Mouse (Mus musculus): Measurements from ENCODE around the gene Aasdh. TPM values are rescaled to one million over a fixed set of nuclear protein-coding genes. Genes with fewer than 3 reads are reported as not detected.

Aasdh gene
- total and polyA plus RNA-seq, 2 experiments from 2014 or later: 13.3 to 18.8 TPM

DNA sequence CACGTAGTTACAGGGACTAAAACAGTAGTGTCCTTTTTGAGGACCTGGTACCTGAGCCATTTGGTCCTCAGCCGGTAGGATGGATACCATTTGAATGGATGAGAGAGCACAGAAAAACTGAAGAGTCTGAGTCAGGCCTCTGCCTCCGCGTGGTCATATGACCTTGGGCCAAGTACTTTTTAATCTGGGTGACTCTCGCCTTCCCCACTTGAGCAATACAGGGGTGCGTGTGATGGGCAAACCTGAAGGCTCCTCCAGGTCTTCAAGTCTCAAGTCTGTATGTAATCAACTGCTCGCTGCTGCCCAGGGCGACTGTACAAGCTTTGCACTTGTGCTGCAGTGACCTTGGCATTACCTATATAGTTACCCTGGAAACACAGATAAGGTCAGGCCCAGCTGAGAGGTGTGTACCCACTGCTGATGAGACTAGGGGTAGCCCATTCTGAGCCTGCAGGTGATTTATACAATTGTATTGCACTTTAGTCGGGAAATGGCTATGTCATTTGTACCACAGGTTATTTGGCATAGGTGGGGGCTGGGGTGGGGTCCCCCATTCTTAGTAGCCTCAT is 61.4 kb downstream of the Aasdh start:
- Histone ChIP-seq H3K27ac (ENCODE audit: low read depth, low read length) (no peak overlapping the region), H3K9ac (no peak overlapping the region), H3K4me1 (ENCODE audit: insufficient read depth) (no peaks in the 10 kb centered on the region), H3K4me2 (ENCODE audit: low read depth) (no peak overlapping the region), H3K4me3 (ENCODE audit: low read depth, low read length) (no peak overlapping the region), H3K36me3 (ENCODE audit: insufficient read depth) (peaks cover 3% of the 10 kb centered on the region; the same call in 1 of the 2 replicates), H3K9me3 (ENCODE audit: low read length) (no peaks in the 10 kb centered on the region), H3K27me3 (ENCODE audit: insufficient read depth, low read length) (no peaks in the 10 kb centered on the region)
- DNase-seq: no peak
- ATAC-seq: 0 out of 2 replicates have a peak, but pooled peaks have one; percentile 12
- no peak for TF ChIP-seq CTCF (IDR thresholded peaks at IDR 0.05; ENCODE audit: low read depth)
- 82% methylated on average over 9 of the region's 9 CpGs for WGBS

DNA sequence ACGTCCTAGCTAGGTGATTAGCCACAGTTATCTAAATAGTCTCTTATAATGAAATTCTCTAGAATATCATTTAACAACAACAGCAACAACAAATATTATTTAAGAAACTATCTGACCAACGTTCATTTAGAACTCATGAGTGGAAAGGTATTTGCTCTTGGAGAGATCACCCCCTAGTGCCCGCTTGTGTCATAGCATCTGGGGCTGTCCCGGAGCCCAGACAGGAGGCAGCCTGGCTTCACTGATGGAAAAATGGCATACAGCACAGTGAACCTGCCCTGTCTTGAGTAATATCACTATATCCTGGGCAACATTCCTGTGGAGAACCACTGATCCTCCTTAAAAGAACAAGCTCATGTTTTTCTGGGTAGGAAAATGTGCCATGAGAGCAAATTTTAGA is 61.9 kb downstream of the Aasdh start:
- no peaks in the 10 kb centered on the region for H3K4me1 ChIP-seq (ENCODE audit: insufficient read depth)
- H3K27ac ChIP-seq (ENCODE audit: low read depth, low read length): no peak overlapping the region
- no peak overlapping the region for H3K9ac ChIP-seq
- TF ChIP-seq CTCF (IDR thresholded peaks at IDR 0.05; ENCODE audit: low read depth): peak; percentile 79
- peak; percentile 65; the same call in 1 of the 2 replicates for ATAC-seq
- no peak overlapping the region for H3K4me3 ChIP-seq (ENCODE audit: low read depth, low read length)
- no peaks in the 10 kb centered on the region for H3K36me3 ChIP-seq (ENCODE audit: insufficient read depth)
- H3K4me2 ChIP-seq (ENCODE audit: low read depth): no peak overlapping the region
- H3K9me3 ChIP-seq (ENCODE audit: low read length): no peaks in the 10 kb centered on the region
- H3K27me3 ChIP-seq (ENCODE audit: insufficient read depth, low read length): no peaks in the 10 kb centered on the region
- DNase-seq: peak; percentile 72
- WGBS: 9% methylated on average over 4 of the region's 4 CpGs

- Histone ChIP-seq H3K9me3 (ENCODE audit: low read length) (no peaks in the 10 kb centered on the region), H3K36me3 (ENCODE audit: insufficient read depth) (no peaks in the 10 kb centered on the region), H3K4me1 (ENCODE audit: insufficient read depth) (no peaks in the 10 kb centered on the region), H3K4me2 (ENCODE audit: low read depth) (no peak overlapping the region), H3K4me3 (ENCODE audit: low read depth, low read length) (no peak overlapping the region), H3K27me3 (ENCODE audit: insufficient read depth, low read length) (no peaks in the 10 kb centered on the region), H3K9ac (no peak overlapping the region), H3K27ac (ENCODE audit: low read depth, low read length) (no peak overlapping the region)
- DNase-seq (no peak), ATAC-seq (no peak)
- TF ChIP-seq CTCF (IDR thresholded peaks at IDR 0.05; ENCODE audit: low read depth): no peak
- 81% methylated on average over 2 of the region's 2 CpGs for WGBS
These were observed 63.5 kb downstream of the Aasdh start for GRCm38 (mm10) chr5:76841859-76842258.

GRCm38 (mm10) chr5:76839786-76840185 is 65.5 kb downstream of the Aasdh start:
- 87% methylated on average over 6 of the region's 6 CpGs for WGBS
- no peak for ATAC-seq
- Histone ChIP-seq H3K27me3 (ENCODE audit: insufficient read depth, low read length) (no peaks in the 10 kb centered on the region), H3K4me2 (ENCODE audit: low read depth) (no peak overlapping the region), H3K4me3 (ENCODE audit: low read depth, low read length) (no peak overlapping the region), H3K27ac (ENCODE audit: low read depth, low read length) (no peak overlapping the region), H3K36me3 (ENCODE audit: insufficient read depth) (no peaks in the 10 kb centered on the region), H3K9ac (no peak overlapping the region), H3K4me1 (ENCODE audit: insufficient read depth) (no peaks in the 10 kb centered on the region), H3K9me3 (ENCODE audit: low read length) (no peaks in the 10 kb centered on the region)
- no peak for DNase-seq
- no peak for TF ChIP-seq CTCF (IDR thresholded peaks at IDR 0.05; ENCODE audit: low read depth)

DNA sequence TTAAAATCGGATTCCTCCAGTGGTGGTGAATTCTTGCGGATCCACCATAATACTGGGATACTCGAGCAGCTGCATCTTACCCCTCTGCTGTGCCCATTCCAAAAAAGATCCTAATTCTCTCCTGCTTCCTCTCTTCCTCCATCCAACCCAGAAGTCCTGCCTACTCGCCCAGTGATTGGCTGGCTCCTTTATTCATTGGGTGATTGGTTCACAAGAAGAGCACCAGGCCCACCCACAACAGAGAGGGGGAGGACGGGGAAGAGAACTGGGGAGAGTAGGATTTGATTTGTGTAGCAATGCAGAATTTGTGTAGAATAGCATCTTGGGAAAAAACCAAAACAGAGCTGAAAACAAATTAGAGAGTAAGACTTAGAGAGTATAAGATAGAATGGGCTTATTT is 68.3 kb downstream of the Aasdh start:
- no peak overlapping the region for H3K27ac ChIP-seq (ENCODE audit: low read depth, low read length)
- 55% methylated on average over 5 of the region's 5 CpGs for WGBS
- H3K4me1 ChIP-seq (ENCODE audit: insufficient read depth): no peaks in the 10 kb centered on the region
- H3K9me3 ChIP-seq (ENCODE audit: low read length): no peaks in the 10 kb centered on the region
- TF ChIP-seq CTCF (IDR thresholded peaks at IDR 0.05; ENCODE audit: low read depth): no peak
- DNase-seq: no peak
- no peak overlapping the region for H3K4me3 ChIP-seq (ENCODE audit: low read depth, low read length)
- no peaks in the 10 kb centered on the region for H3K27me3 ChIP-seq (ENCODE audit: insufficient read depth, low read length)
- no peak overlapping the region for H3K4me2 ChIP-seq (ENCODE audit: low read depth)
- no peaks in the 10 kb centered on the region for H3K36me3 ChIP-seq (ENCODE audit: insufficient read depth)
- no peak overlapping the region for H3K9ac ChIP-seq
- ATAC-seq: peak; percentile 75; the same call in 1 of the 2 replicates

DNA sequence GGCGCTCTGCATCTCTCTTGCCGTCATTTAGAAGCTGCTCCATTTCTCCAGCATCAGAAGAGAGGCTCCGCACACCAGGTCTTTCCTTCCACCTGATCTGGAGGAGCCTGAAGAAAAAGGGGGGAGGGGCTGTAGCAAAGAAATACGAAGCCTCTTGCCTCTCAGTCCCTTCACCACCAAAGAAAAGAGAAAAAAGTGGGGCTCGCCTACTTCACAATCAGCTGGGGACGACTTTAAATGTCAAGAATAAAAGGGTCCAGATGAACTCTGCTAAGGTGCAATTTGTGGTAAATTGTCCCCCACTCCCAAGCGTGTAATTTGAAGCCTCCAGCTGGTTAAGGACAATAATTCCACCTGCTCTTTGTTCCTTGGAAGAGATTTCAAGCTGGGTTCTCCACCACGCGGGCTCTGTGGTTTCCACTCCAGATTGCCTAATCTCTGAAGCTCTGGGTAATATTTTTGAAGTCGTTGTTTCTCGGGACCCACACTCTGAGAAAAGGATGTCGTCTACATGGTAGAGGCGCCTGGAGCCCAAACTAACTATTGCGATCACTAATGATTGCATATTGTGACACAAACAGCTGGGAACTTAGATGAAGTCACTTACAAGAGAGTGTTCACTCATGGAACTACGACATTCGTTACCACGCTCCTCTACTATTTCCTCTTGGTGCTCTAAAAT is 72.6 kb downstream of the Aasdh start:
- H3K9ac ChIP-seq: no peak overlapping the region
- TF ChIP-seq CTCF (IDR thresholded peaks at IDR 0.05; ENCODE audit: low read depth): no peak
- 59% methylated on average over 17 of the region's 17 CpGs for WGBS
- no peak for DNase-seq
- no peak overlapping the region for H3K4me2 ChIP-seq (ENCODE audit: low read depth)
- no peaks in the 10 kb centered on the region for H3K36me3 ChIP-seq (ENCODE audit: insufficient read depth)
- H3K9me3 ChIP-seq (ENCODE audit: low read length): no peaks in the 10 kb centered on the region
- ATAC-seq: no peak
- H3K27me3 ChIP-seq (ENCODE audit: insufficient read depth, low read length): no peaks in the 10 kb centered on the region
- no peak overlapping the region for H3K27ac ChIP-seq (ENCODE audit: low read depth, low read length)
- H3K4me3 ChIP-seq (ENCODE audit: low read depth, low read length): no peak overlapping the region
- H3K4me1 ChIP-seq (ENCODE audit: insufficient read depth): peaks cover 3% of the 10 kb centered on the region; the same call in 1 of the 2 replicates

DNA sequence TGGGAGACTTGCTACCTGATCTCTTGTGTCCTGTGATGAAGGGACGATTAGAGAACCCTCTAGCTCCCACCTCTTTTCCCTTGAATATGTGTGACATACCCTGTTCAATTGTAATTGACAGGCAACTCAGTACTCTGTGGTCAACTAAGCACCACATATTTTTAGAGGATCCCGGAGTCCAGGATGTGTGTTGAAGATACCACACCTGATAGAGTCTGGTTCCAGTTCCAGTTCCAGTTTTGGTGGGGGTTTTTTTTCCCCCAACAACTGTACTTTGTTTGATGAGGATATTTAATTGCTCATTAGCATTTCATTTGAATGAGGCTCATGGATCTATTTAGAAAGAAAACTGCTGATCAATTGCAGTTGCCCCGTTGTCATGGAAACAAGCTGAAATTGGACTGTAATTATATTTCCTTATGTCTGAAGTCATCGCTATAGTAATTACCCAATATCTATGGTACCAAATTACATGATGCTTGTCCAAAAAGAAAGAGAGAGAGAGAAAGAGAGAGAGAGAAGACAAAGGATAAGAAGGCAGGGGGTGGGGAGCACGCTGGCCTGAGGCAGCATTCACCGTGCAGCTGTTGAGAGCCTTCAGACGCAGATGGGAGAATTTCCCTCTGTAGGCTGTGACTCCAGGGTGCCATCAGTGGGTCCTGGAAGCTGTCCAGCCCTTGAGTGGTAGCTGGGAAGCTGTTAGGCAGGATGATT is 76.6 kb downstream of the Aasdh start:
- TF ChIP-seq CTCF (IDR thresholded peaks at IDR 0.05; ENCODE audit: low read depth): no peak
- Histone ChIP-seq H3K4me2 (ENCODE audit: low read depth) (no peak overlapping the region), H3K4me3 (ENCODE audit: low read depth, low read length) (no peak overlapping the region), H3K36me3 (ENCODE audit: insufficient read depth) (peaks cover 5% of the 10 kb centered on the region; the same call in 1 of the 2 replicates), H3K27me3 (ENCODE audit: insufficient read depth, low read length) (no peaks in the 10 kb centered on the region), H3K4me1 (ENCODE audit: insufficient read depth) (peaks cover 3% of the 10 kb centered on the region; the same call in 1 of the 2 replicates), H3K9ac (no peak overlapping the region), H3K9me3 (ENCODE audit: low read length) (no peaks in the 10 kb centered on the region), H3K27ac (ENCODE audit: low read depth, low read length) (peak overlapping the region; percentile 80)
- 16% methylated on average over 7 of the region's 7 CpGs for WGBS
- DNase-seq (peak; percentile 78), ATAC-seq (peak; percentile 87)

Other genes starting within 250 kb of the Aasdh start
- 86.2 and 87.4 TPM in 2 replicates for gene C530008M17Rik, start 249.0 kb downstream of the Aasdh start, total RNA-seq (2014; rRNA removed)
- 47.6 and 63.6 TPM in 2 replicates for gene C530008M17Rik, start 249.0 kb downstream of the Aasdh start, polyA plus RNA-seq (2015; fragmentation: Nextera tagmentation; extraction: Ambion mirVana)
- 142 and 150 TPM in 2 replicates for gene Paics, start 45.8 kb upstream of the Aasdh start, total RNA-seq (2014; rRNA removed)
- 147 and 152 TPM in 2 replicates for gene Paics, start 45.8 kb upstream of the Aasdh start, polyA plus RNA-seq (2015; fragmentation: Nextera tagmentation; extraction: Ambion mirVana)
- gene Ppat, start 46.1 kb upstream of the Aasdh start, total RNA-seq (2014; rRNA removed): 15.3 and 16.1 TPM in 2 replicates
- gene Ppat, start 46.1 kb upstream of the Aasdh start, polyA plus RNA-seq (2015; fragmentation: Nextera tagmentation; extraction: Ambion mirVana): 10.5 and 11.2 TPM in 2 replicates
- 79.6 and 92.1 TPM in 2 replicates for gene Srp72, start 69.2 kb upstream of the Aasdh start, total RNA-seq (2014; rRNA removed)
- 71.1 and 79.7 TPM in 2 replicates for gene Srp72, start 69.2 kb upstream of the Aasdh start, polyA plus RNA-seq (2015; fragmentation: Nextera tagmentation; extraction: Ambion mirVana)
- not detected in 2 replicates for gene Arl9, start 98.5 kb upstream of the Aasdh start, total RNA-seq (2014; rRNA removed)
- not detected in 2 replicates for gene Arl9, start 98.5 kb upstream of the Aasdh start, polyA plus RNA-seq (2015; fragmentation: Nextera tagmentation; extraction: Ambion mirVana)
- gene Thegl, start 110.5 kb upstream of the Aasdh start, total RNA-seq (2014; rRNA removed): 0.77 and 0.86 TPM in 2 replicates
- 1.5 and 1.6 TPM in 2 replicates for gene Thegl, start 110.5 kb upstream of the Aasdh start, polyA plus RNA-seq (2015; fragmentation: Nextera tagmentation; extraction: Ambion mirVana)
- gene Hopx, start 209.6 kb upstream of the Aasdh start, total RNA-seq (2014; rRNA removed): 26.1 and 28.1 TPM in 2 replicates
- 2.7 and 2.8 TPM in 2 replicates for gene Hopx, start 209.6 kb upstream of the Aasdh start, polyA plus RNA-seq (2015; fragmentation: Nextera tagmentation; extraction: Ambion mirVana)